Mouse (Mus musculus) CH12.LX (cell line): ENCODE data around the gene Rad1.

ENCODE experiments used
- BHLHE40 ChIP-seq: IDR thresholded peaks from 2 replicates; pipeline ENCODE4 v1.6.1; 2011; ENCODE audit warnings: mild to moderate bottlenecking, low read depth, low read length, improper control_type of control experiment
- CTCF ChIP-seq, 2 experiments: IDR thresholded peaks in 1 of 2; conservative IDR thresholded peaks in 1 of 2; 2 replicates each; pipeline ENCODE4 v1.5.1; 2011 to 2012; ENCODE audit warnings: low read depth in 2 of 2, low read length in 2 of 2, improper control_type of control experiment in 1 of 2, inconsistent platforms in 1 of 2, mild to moderate bottlenecking in 1 of 2, moderate library complexity in 1 of 2
- ELF1 ChIP-seq: IDR thresholded peaks from 2 replicates; pipeline ENCODE4 v1.6.1; 2014; ENCODE audit warnings: low read depth, mild to moderate bottlenecking, inconsistent platforms, low read length, improper control_type of control experiment
- ETS1 ChIP-seq: conservative IDR thresholded peaks from 2 replicates; pipeline ENCODE4 v1.6.1; 2012; ENCODE audit warnings: low read depth, mild to moderate bottlenecking, inconsistent platforms, low read length, improper control_type of control experiment, moderate library complexity
- HCFC1 ChIP-seq: IDR thresholded peaks from 2 replicates; pipeline ENCODE4 v1.6.1; 2012; ENCODE audit warnings: low read depth, mild to moderate bottlenecking, inconsistent platforms, low read length, improper control_type of control experiment
- IRF4 ChIP-seq: IDR thresholded peaks from 2 replicates; pipeline ENCODE4 v1.6.1; 2014; ENCODE audit warnings: low read depth, mild to moderate bottlenecking, inconsistent platforms, low read length, improper control_type of control experiment
- MAFK ChIP-seq: IDR thresholded peaks from 2 replicates; pipeline ENCODE4 v1.6.1; 2011; ENCODE audit warnings: low read length, improper control_type of control experiment; ENCODE audit not compliant: insufficient replicate concordance
- NRF1 ChIP-seq: IDR thresholded peaks from 2 replicates; pipeline ENCODE4 v1.6.1; 2014; ENCODE audit warnings: low read depth, mild to moderate bottlenecking, inconsistent platforms, low read length, improper control_type of control experiment, moderate library complexity
- RAD21 ChIP-seq: IDR thresholded peaks from 2 replicates; pipeline ENCODE4 v1.6.1; 2011; ENCODE audit warnings: low read depth, mild to moderate bottlenecking, low read length, improper control_type of control experiment, moderate library complexity
- TCF12 ChIP-seq: IDR thresholded peaks from 2 replicates; pipeline ENCODE4 v1.6.1; 2014; ENCODE audit warnings: low read depth, mild to moderate bottlenecking, inconsistent platforms, low read length, improper control_type of control experiment
- USF1 ChIP-seq: IDR thresholded peaks from 2 replicates; pipeline ENCODE4 v1.6.1; 2014; ENCODE audit warnings: low read depth, mild to moderate bottlenecking, inconsistent platforms, low read length, improper control_type of control experiment
- ZC3H11A ChIP-seq: IDR thresholded peaks from 2 replicates; pipeline ENCODE4 v1.6.1; 2012; ENCODE audit warnings: low read depth, mild to moderate bottlenecking, inconsistent platforms, low read length, improper control_type of control experiment

DNA sequence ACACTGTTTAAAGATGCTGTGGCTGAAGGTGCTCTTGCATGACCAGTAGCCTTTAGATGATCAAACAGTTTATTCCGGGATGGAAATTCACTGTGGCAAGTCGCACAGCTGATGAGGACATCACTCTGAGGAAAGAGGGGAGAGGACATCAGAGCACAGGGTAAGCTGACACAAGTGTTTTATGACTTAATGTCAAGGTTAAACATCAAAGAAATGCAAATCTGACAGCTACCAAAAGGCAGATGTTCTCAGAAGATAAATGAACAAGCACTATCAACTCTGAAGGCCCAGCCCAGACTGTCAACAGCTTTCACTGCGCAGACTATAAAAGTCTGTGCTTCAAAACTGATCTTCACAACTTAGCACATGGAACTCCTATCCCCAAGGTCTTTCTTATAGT lies 38.7 kb upstream of the Rad1 start:
- TF ChIP-seq IRF4 (no peak), CTCF (conservative IDR thresholded peaks at IDR 0.05 in 1 of 2, IDR thresholded peaks at IDR 0.05 in 1 of 2; ENCODE audit: low read depth in 2 of 2, low read length in 2 of 2) (no peak), ELF1 (no peak), ZC3H11A (no peak), RAD21 (no peak), BHLHE40 (no peak), ETS1 (no peak), HCFC1 (no peak), TCF12 (no peak), NRF1 (no peak), MAFK (no peak), USF1 (no peak)
